Mouse (Mus musculus): Measurements from ENCODE around the gene Wnt7b. TPM values are rescaled to one million over a fixed set of nuclear protein-coding genes. Genes with fewer than 3 reads are reported as not detected.

The Wnt7b gene
- total RNA-seq, 1 experiment: 11.2 TPM

GRCm38 (mm10) chr15:85564034-85564769 is 18.1 kb downstream of the Wnt7b start:
- H3K9me3 ChIP-seq (ENCODE audit: control insufficient read depth, insufficient read depth, low read depth, low read length): no peaks in the 10 kb centered on the region
- no peaks in the 10 kb centered on the region for H3K36me3 ChIP-seq (ENCODE audit: control insufficient read depth, insufficient read depth, low read length, poor library complexity, severe bottlenecking)
- in situ Hi-C loops (cut with MboI; ENCODE audit: low sequenced_read_pairs in 2 of 2, unreplicated experiment in 2 of 2): no loop called here
- H3K9ac ChIP-seq (ENCODE audit: insufficient read depth, low read depth, low read length, poor library complexity, severe bottlenecking): no peak overlapping the region
- TF ChIP-seq CHD2 (IDR thresholded peaks at IDR 0.05; ENCODE audit: low read depth, low read length) (no peak), HCFC1 (IDR thresholded peaks at IDR 0.05; ENCODE audit: borderline replicate concordance, insufficient read depth, low read length) (no peak), ZNF384 (IDR thresholded peaks at IDR 0.05; ENCODE audit: low read depth, low read length) (no peak), MAFK (IDR thresholded peaks at IDR 0.05; ENCODE audit: insufficient read depth, low read depth, low read length) (no peak), ZC3H11A (IDR thresholded peaks at IDR 0.05; ENCODE audit: borderline replicate concordance, low read depth, low read length) (no peak)
- no peak overlapping the region for H3K4me3 ChIP-seq (ENCODE audit: insufficient read depth in 1 of 2, low read depth in 1 of 2, low read length in 2 of 2, poor library complexity in 1 of 2, severe bottlenecking in 1 of 2)
- H3K27ac ChIP-seq (ENCODE audit: insufficient read depth, low read depth, low read length, poor library complexity, severe bottlenecking): no peak overlapping the region
- DNase-seq (ENCODE audit: low read depth, low spot score): no peak
- peaks cover 15 to 30% of the 10 kb centered on the region in 2 experiments for H3K4me1 ChIP-seq (ENCODE audit: control insufficient read depth in 2 of 2, insufficient read depth in 2 of 2, low read length in 2 of 2, poor library complexity in 1 of 2)

GRCm38 (mm10) chr15:85561953-85562352 is 20.3 kb downstream of the Wnt7b start:
- in situ Hi-C loops (cut with MboI; ENCODE audit: low sequenced_read_pairs in 2 of 2, unreplicated experiment in 2 of 2): no loop called here
- Histone ChIP-seq H3K4me1 (ENCODE audit: control insufficient read depth in 2 of 2, insufficient read depth in 2 of 2, low read length in 2 of 2, poor library complexity in 1 of 2) (peaks cover 8 to 11% of the 10 kb centered on the region in 2 experiments), H3K36me3 (ENCODE audit: control insufficient read depth, insufficient read depth, low read length, poor library complexity, severe bottlenecking) (no peaks in the 10 kb centered on the region)

GRCm38 (mm10) chr15:85560830-85561229 is 21.4 kb downstream of the Wnt7b start:
- no peak for DNase-seq (ENCODE audit: low read depth, low spot score)
- H3K27ac ChIP-seq (ENCODE audit: insufficient read depth, low read depth, low read length, poor library complexity, severe bottlenecking): no peak overlapping the region
- no peaks in the 10 kb centered on the region for H3K9me3 ChIP-seq (ENCODE audit: control insufficient read depth, insufficient read depth, low read depth, low read length)
- no peaks in the 10 kb centered on the region for H3K36me3 ChIP-seq (ENCODE audit: control insufficient read depth, insufficient read depth, low read length, poor library complexity, severe bottlenecking)
- no peak overlapping the region for H3K4me3 ChIP-seq (ENCODE audit: insufficient read depth in 1 of 2, low read depth in 1 of 2, low read length in 2 of 2, poor library complexity in 1 of 2, severe bottlenecking in 1 of 2)
- TF ChIP-seq CHD2 (IDR thresholded peaks at IDR 0.05; ENCODE audit: low read depth, low read length) (no peak), ZC3H11A (IDR thresholded peaks at IDR 0.05; ENCODE audit: borderline replicate concordance, low read depth, low read length) (no peak), MAFK (IDR thresholded peaks at IDR 0.05; ENCODE audit: insufficient read depth, low read depth, low read length) (no peak), HCFC1 (IDR thresholded peaks at IDR 0.05; ENCODE audit: borderline replicate concordance, insufficient read depth, low read length) (no peak), ZNF384 (IDR thresholded peaks at IDR 0.05; ENCODE audit: low read depth, low read length) (no peak)
- no peak overlapping the region for H3K9ac ChIP-seq (ENCODE audit: insufficient read depth, low read depth, low read length, poor library complexity, severe bottlenecking)
- in situ Hi-C loops (cut with MboI; ENCODE audit: low sequenced_read_pairs in 2 of 2, unreplicated experiment in 2 of 2): no loop called here
- peaks cover 6 to 13% of the 10 kb centered on the region in 2 experiments; a peak in 3 of 4 replicates for H3K4me1 ChIP-seq (ENCODE audit: control insufficient read depth in 2 of 2, insufficient read depth in 2 of 2, low read length in 2 of 2, poor library complexity in 1 of 2)

More at GRCm38 (mm10) chr15:85561953-85562352, 20.3 kb downstream of the Wnt7b start:
- no peak for DNase-seq (ENCODE audit: low read depth, low spot score)
- no peaks in the 10 kb centered on the region for H3K9me3 ChIP-seq (ENCODE audit: control insufficient read depth, insufficient read depth, low read depth, low read length)
- no peak overlapping the region for H3K9ac ChIP-seq (ENCODE audit: insufficient read depth, low read depth, low read length, poor library complexity, severe bottlenecking)
- H3K4me3 ChIP-seq (ENCODE audit: insufficient read depth in 1 of 2, low read depth in 1 of 2, low read length in 2 of 2, poor library complexity in 1 of 2, severe bottlenecking in 1 of 2): no peak overlapping the region
- TF ChIP-seq HCFC1 (IDR thresholded peaks at IDR 0.05; ENCODE audit: borderline replicate concordance, insufficient read depth, low read length) (no peak), ZC3H11A (IDR thresholded peaks at IDR 0.05; ENCODE audit: borderline replicate concordance, low read depth, low read length) (no peak), ZNF384 (IDR thresholded peaks at IDR 0.05; ENCODE audit: low read depth, low read length) (no peak), MAFK (IDR thresholded peaks at IDR 0.05; ENCODE audit: insufficient read depth, low read depth, low read length) (no peak), CHD2 (IDR thresholded peaks at IDR 0.05; ENCODE audit: low read depth, low read length) (no peak)
- H3K27ac ChIP-seq (ENCODE audit: insufficient read depth, low read depth, low read length, poor library complexity, severe bottlenecking): no peak overlapping the region

GRCm38 (mm10) chr15:85558840-85559540 is 23.3 kb downstream of the Wnt7b start:
- no peaks in the 10 kb centered on the region for H3K9me3 ChIP-seq (ENCODE audit: control insufficient read depth, insufficient read depth, low read depth, low read length)
- no peak overlapping the region for H3K27ac ChIP-seq (ENCODE audit: insufficient read depth, low read depth, low read length, poor library complexity, severe bottlenecking)
- H3K9ac ChIP-seq (ENCODE audit: insufficient read depth, low read depth, low read length, poor library complexity, severe bottlenecking): no peak overlapping the region
- no peaks in the 10 kb centered on the region for H3K36me3 ChIP-seq (ENCODE audit: control insufficient read depth, insufficient read depth, low read length, poor library complexity, severe bottlenecking)
- peaks cover 4 to 14% of the 10 kb centered on the region in 2 experiments; a peak in 2 of 4 replicates for H3K4me1 ChIP-seq (ENCODE audit: control insufficient read depth in 2 of 2, insufficient read depth in 2 of 2, low read length in 2 of 2, poor library complexity in 1 of 2)
- H3K4me3 ChIP-seq (ENCODE audit: insufficient read depth in 1 of 2, low read depth in 1 of 2, low read length in 2 of 2, poor library complexity in 1 of 2, severe bottlenecking in 1 of 2): no peak overlapping the region
- TF ChIP-seq CHD2 (IDR thresholded peaks at IDR 0.05; ENCODE audit: low read depth, low read length): no peak
- no peak for TF ChIP-seq ZC3H11A (IDR thresholded peaks at IDR 0.05; ENCODE audit: borderline replicate concordance, low read depth, low read length)
- TF ChIP-seq HCFC1 (IDR thresholded peaks at IDR 0.05; ENCODE audit: borderline replicate concordance, insufficient read depth, low read length): no peak
- TF ChIP-seq ZNF384 (IDR thresholded peaks at IDR 0.05; ENCODE audit: low read depth, low read length): no peak
- TF ChIP-seq MAFK (IDR thresholded peaks at IDR 0.05; ENCODE audit: insufficient read depth, low read depth, low read length): no peak
- DNase-seq (ENCODE audit: low read depth, low spot score): no peak
- in situ Hi-C loops (cut with MboI; ENCODE audit: low sequenced_read_pairs in 2 of 2, unreplicated experiment in 2 of 2): no loop called here
